Mouse (Mus musculus) WW6 (cell line): Measurements from ENCODE around the gene Gjd2.

ENCODE experiments used
- DNase-seq: peaks from one replicate; pipeline ENCODE4 v3.0.0-alpha.2; 2013; ENCODE audit warnings: low read depth, low spot score

Gjd2 gene

GRCm38 (mm10) chr2:114012749-114013211 is 639 bp downstream of the Gjd2 start:
- no peak for DNase-seq

GRCm38 (mm10) chr2:114011838-114012237 is 1.6 kb downstream of the Gjd2 start:
- DNase-seq: no peak

GRCm38 (mm10) chr2:114008321-114008720 is 5.1 kb downstream of the Gjd2 start:
- no peak for DNase-seq

GRCm38 (mm10) chr2:113997484-113997883 is 15.9 kb downstream of the Gjd2 start:
- no peak for DNase-seq

GRCm38 (mm10) chr2:113996930-113997329 is 16.5 kb downstream of the Gjd2 start:
- DNase-seq: no peak

- DNase-seq: no peak
These were observed 28.5 kb downstream of the Gjd2 start for GRCm38 (mm10) chr2:113984890-113985289.

GRCm38 (mm10) chr2:113980664-113981063 is 32.8 kb downstream of the Gjd2 start:
- no peak for DNase-seq

GRCm38 (mm10) chr2:113978151-113978771 is 35.2 kb downstream of the Gjd2 start:
- DNase-seq: no peak

GRCm38 (mm10) chr2:113973950-113974349 is 39.5 kb downstream of the Gjd2 start:
- no peak for DNase-seq

GRCm38 (mm10) chr2:113966421-113966820 is 47.0 kb downstream of the Gjd2 start:
- no peak for DNase-seq
